Mouse (Mus musculus) c-Kit-negative CD71-positive TER-119-positive erythroid progenitor cells, embryonic 14.5 days (primary cell): ENCODE data around the gene Erp27.
"Not testable (repeated sequence)": the region's sequence is repeated elsewhere in the genome, so short reads cannot be mapped to it uniquely, and the experiment has no call there.

ENCODE experiments used
- DNase-seq: peaks from one replicate; pipeline ENCODE4 v3.0.0-alpha.2; 2013; ENCODE audit warnings: low read depth, low spot score

Gene Erp27

GRCm38 (mm10) chr6:136906937-136907293, 15.1 kb downstream of the Erp27 start:
- no peak for DNase-seq

GRCm38 (mm10) chr6:136906283-136906936, 15.6 kb downstream of the Erp27 start:
- no peak for DNase-seq

- no peak for DNase-seq
Observed at GRCm38 (mm10) chr6:136903885-136904470, 18.0 kb downstream of the Erp27 start.

DNA sequence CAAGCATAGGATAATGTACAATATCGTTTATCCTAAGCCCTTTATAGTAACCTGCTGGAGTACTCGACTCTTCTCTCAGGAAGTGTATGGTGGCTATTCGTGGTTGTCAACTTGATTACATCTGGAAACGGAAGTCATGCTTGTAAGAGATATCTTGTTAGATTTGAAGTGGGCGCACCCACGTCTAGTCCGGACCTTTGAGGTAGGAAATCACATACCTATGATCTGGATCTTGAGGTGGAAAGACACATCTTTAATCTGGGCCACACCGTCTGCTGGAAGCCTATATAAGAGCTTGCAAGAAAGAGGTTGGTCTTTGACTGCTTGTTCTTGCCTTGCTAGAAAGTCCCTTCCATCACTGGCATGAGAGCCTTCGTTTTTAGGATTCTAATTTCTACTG, 19.5 kb downstream of the Erp27 start:
- DNase-seq, result no peak

GRCm38 (mm10) chr6:136901010-136901409, 21.0 kb downstream of the Erp27 start:
- DNase-seq, result no peak

- DNase-seq, result no peak
Observed at GRCm38 (mm10) chr6:136900369-136901009, 21.5 kb downstream of the Erp27 start.

- DNase-seq, result no peak
Observed at GRCm38 (mm10) chr6:136898954-136899353, 23.0 kb downstream of the Erp27 start.

DNA sequence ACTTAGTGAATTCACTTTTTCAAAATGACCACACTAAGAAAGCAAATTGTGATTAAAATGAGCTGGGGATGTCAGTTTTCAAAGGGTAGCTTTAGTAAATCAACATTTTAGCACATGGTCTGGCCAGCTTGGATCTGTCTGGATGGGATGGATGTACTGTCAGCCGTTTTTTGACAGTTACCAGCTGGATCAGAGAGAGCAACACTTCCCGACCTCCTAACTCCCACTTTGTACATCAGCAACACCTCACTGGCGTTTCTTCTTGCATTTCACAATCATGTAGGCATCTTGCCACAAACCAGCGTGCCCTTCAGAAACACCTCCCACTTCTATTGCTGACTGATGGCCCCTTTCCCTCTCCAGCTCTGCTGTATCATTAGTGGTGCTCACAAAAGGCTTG, 23.8 kb downstream of the Erp27 start:
- no peak for DNase-seq

- no peak for DNase-seq
Observed at GRCm38 (mm10) chr6:136897789-136898188, 24.2 kb downstream of the Erp27 start.

DNA sequence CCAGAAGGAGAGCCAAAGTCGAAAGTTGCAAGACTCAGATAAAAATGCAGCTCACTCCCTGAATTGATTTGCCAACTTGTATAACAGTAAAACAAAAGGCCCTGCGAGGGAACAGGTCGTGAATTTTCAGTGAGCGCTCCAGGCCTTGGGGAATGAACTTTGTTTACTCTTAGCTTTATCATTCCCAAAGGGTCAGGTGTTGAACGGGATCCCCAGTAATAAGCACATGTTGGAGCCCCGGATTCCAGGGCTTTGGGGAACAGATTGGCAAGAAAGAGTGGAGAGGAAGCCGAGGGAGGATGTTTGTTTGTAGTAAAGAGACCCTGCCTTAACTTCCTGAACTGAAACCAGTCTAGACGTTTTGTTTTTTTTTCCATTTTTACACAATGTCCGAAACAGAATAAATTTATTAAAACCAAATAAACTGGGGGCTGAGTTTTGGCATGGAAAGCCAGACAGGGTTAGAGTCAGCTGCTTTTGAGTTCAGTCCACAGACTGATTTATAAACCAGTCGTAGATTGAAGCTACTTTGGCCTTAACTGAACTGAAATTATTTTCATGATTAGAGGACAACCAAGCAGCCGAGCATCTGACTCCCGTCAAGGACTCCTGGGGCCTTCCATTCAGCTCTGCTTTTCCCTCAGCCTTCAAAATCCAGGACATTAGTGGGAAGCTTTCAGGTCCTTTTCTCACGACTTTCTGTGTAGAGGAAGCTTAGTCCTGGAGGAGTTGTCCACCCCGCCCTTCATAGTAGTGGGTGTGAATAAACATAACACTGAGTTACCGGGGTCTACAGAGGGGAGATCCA, 27.2 kb downstream of the Erp27 start:
- no peak for DNase-seq

- no peak for DNase-seq
Observed at GRCm38 (mm10) chr6:136892002-136892401, 30.0 kb downstream of the Erp27 start.

GRCm38 (mm10) chr6:136889554-136889953, 32.4 kb downstream of the Erp27 start:
- DNase-seq, result no peak

DNA sequence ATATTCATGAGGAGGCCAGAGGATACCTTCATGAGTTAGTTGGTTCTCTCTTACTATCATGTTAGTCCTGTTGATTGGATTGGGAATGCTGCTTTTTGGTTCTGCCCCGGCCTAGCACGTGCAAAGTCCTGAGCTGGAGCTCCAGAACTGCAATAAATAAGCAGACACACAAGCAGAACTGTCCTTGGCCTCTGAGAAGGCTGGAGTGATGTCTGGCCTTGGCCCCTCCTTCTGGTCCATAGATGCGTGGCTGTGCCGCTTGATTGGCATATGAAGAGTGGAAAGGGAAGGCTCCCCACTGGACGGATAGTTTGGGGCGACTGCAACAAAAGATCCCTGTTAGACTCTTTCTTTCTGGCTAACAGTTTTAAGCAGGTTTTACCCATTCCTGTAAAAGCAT, 32.9 kb downstream of the Erp27 start:
- DNase-seq, result no peak

DNA sequence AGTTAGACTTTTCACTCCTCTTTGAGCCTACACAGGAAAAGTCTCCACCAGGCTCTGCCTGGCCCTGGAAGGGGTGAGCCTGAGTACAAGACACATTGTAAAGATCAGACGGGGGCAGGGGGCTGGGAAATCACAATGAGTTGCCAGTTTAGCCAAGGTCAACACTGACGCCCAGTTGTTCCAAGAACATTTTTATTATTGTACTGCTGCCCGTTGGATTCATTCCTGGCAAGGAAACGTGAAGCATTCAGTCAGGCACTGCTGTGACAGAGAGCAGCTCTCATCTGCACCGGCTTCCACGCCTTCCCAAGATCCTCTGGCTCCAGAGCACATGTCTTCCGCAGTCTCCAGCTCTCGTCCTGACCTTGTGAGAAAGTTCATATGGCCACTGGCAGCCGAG, 34.1 kb downstream of the Erp27 start:
- no peak for DNase-seq

DNA sequence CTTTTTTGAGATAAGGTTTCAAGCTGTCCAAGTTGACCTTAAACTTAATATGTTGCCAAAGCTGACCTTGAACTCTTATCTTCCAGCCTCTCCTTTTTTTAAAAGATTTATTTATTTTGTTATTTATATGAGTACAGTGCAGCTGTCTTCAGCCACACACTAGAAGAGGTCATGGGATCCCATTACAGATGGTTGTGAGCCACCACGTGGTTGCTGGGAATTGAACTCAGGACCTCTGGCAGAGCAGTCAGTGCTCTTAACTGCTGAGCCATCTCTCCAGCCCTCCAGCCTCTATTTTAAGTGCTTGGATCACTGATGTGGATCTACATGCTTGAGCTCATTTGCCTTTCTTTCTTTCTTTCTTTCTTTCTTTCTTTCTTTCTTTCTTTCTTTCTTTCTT, 37.2 kb downstream of the Erp27 start:
- DNase-seq, result not testable (repeated sequence)

GRCm38 (mm10) chr6:136883961-136884360, 38.0 kb downstream of the Erp27 start:
- DNase-seq, result no peak

DNA sequence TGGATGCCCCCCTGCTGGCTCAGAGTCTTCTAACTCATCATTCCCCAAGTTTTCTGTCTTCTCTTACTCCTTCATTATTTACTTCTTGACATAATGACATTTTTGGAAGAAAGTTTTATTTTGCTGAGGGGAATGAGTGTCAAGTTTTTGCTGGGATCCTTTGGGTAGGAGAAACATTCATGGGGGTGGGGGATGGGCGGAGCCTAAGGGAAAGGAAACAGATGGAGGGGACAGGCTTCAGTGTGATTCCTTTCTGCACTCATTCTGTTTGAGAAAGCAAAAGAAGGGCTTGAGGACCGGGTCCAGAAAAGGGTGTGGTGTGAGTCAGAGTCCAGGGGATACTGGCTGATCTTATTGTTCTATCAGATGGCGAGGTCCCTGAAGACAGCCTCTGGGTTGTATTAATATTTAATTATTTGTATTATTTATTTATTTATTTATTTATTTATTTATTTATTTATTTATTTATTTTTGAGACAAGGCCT, 38.5 kb downstream of the Erp27 start:
- DNase-seq, result no peak

GRCm38 (mm10) chr6:136881678-136882077, 40.3 kb downstream of the Erp27 start:
- no peak for DNase-seq

DNA sequence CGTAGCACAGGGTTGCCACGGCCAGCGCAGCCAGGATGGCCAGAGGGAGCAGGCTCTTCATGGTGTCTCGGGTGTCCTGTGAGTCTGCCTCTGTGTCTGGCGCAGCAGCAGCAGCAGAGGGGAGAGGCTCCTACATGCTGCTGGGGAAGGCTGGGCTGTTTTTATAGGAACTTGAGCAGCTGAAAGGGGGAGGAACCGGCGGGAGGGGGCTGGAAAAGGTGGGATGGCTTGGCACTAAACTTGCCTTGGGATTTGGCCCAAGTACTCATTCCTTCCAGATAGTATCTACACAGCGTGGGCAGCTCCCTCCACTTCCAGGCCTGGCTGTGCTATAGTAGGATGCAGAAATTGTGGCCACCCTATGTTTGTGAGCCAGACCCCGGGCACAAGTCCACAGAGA, 46.3 kb downstream of the Erp27 start, which contains the start of gene Mgp:
TSS of gene Mgp (minus strand) at position 154 of the 400 bp plus-strand sequence.
- no peak for DNase-seq

- DNase-seq, result no peak
Observed at GRCm38 (mm10) chr6:136874599-136874998, 47.4 kb downstream of the Erp27 start.

GRCm38 (mm10) chr6:136868921-136869320, 53.1 kb downstream of the Erp27 start:
- no peak for DNase-seq

DNA sequence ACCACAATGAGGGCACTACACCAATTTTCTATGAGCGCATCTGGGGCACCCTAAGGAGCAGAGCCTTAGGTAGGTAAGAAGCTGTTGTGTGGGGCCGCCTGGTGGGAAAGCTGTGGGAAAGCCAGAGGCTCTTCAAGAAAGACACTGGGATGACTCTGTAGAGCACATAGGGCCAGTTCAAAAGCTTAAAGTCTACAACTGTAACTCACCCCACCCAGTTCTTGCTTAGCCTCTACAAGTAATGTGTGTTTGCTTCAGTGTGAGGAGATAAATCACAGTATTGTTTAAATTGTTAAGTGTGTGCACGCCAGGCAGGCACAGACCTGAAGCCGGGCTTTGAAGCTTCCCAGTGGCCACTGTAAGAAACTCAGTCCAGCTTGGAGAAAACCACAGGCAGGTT, 55.8 kb downstream of the Erp27 start:
- DNase-seq, result no peak
